Mouse (Mus musculus): ENCODE results near the gene Slc51b. TPM values are rescaled to one million over a fixed set of nuclear protein-coding genes. Genes with fewer than 3 reads are reported as not detected.

Slc51b gene
- polyA plus RNA-seq, 1 experiment from 2014 or later, result not detected

DNA sequence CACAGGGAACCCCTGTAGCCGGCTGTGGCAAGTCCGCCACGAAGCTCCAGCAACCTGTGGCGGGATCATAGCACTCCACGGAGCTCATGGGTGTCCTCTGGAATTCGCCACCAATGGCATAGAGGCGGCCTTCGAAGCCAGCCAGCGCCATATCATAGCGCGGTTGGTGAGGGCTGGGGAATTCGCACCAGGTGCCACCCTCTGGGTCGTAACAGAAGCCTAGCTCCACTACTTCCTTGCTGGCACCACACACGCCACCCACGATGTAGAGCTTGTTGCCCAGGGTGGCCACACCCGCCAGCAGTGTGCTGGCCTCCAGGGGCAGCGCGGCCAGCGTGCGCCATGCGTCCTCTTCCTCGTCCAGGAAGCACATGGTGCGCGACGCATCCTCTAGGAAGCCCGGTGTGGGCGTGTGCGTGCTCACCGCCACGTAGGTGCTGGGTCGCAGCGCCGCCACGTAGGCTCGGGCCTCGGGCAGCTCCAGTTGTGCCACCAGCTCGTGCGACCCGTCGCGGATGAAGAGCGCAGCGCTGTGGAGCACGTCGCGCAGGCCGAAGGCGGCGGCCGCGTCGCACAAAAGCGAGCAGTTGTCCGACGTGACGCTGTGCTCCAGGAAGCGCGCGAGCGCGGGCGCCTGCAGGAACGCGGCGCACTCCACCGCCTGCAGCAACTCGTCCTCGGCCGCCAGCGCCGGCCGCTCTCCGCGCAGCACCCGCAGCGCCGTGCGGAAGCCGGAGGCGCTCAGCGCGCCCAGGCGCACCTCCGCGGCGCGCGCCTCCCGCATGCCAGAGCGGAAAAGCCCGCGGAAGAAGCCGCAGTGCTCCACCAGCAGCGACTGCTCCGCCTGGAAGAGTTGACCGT lies 31.8 kb downstream of the Slc51b start:
- H3K9me3 ChIP-seq (replicated peaks), result no peaks in the 10 kb centered on the region
- peaks cover 7% of the 10 kb centered on the region; the same call in 1 of the 2 replicates for H3K4me1 ChIP-seq (replicated peaks)
- peak overlapping the region; percentile 41 for H3K4me3 ChIP-seq (replicated peaks)
- no peaks in the 10 kb centered on the region for H3K36me3 ChIP-seq
- H3K27ac ChIP-seq, result no peak overlapping the region
- no peak overlapping the region for H3K9ac ChIP-seq
- ATAC-seq (ENCODE audit: low read depth) (no peak), DNase-seq (no peak)
- H3K4me2 ChIP-seq, result peak overlapping the region; percentile 54
- 13% methylated on average over 96 of the region's 96 CpGs for WGBS (ENCODE audit: insufficient replicate concordance)
- H3K27me3 ChIP-seq, result peaks cover 50% of the 10 kb centered on the region

- Histone ChIP-seq H3K4me2 (no peak overlapping the region), H3K27ac (no peak overlapping the region), H3K4me3 (replicated peaks) (no peak overlapping the region), H3K4me1 (replicated peaks) (peaks cover 7% of the 10 kb centered on the region; the same call in 1 of the 2 replicates), H3K9ac (no peak overlapping the region), H3K9me3 (replicated peaks) (no peaks in the 10 kb centered on the region), H3K36me3 (no peaks in the 10 kb centered on the region), H3K27me3 (peaks cover 36% of the 10 kb centered on the region)
- DNase-seq (no peak), ATAC-seq (ENCODE audit: low read depth) (no peak)
- 28% methylated on average over 8 of the region's 8 CpGs for WGBS (ENCODE audit: insufficient replicate concordance)
Observed at GRCm38 (mm10) chr9:65386373-65387140, 36.2 kb downstream of the Slc51b start.

DNA sequence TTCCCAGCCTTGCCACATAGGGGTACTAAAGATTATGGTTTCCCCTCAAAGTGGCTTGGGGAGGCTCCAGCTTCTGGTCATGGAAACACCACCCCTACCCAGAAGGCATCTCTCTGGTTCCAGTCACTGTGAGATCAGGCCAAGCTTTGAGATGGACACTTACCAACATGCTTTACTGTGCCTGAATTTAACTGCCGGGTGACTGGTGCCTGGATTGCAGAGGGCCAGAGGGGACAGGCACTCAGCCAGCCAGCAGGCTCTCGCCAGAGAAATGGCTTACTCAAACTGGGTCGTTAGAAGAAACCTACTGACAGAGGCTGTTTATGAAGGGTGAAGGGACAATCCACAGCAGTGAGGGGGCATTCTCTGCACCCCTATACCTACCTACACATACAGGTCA lies 38.5 kb downstream of the Slc51b start:
- H3K36me3 ChIP-seq, result no peaks in the 10 kb centered on the region
- no peak overlapping the region for H3K9ac ChIP-seq
- ATAC-seq (ENCODE audit: low read depth) (no peak), DNase-seq (no peak)
- no peak overlapping the region for H3K4me2 ChIP-seq
- no peak overlapping the region for H3K27ac ChIP-seq
- no peaks in the 10 kb centered on the region for H3K4me1 ChIP-seq (replicated peaks)
- peaks cover 13% of the 10 kb centered on the region for H3K27me3 ChIP-seq
- 30% methylated on average over 3 of the region's 3 CpGs for WGBS (ENCODE audit: insufficient replicate concordance)
- H3K9me3 ChIP-seq (replicated peaks), result no peaks in the 10 kb centered on the region
- H3K4me3 ChIP-seq (replicated peaks), result no peak overlapping the region

DNA sequence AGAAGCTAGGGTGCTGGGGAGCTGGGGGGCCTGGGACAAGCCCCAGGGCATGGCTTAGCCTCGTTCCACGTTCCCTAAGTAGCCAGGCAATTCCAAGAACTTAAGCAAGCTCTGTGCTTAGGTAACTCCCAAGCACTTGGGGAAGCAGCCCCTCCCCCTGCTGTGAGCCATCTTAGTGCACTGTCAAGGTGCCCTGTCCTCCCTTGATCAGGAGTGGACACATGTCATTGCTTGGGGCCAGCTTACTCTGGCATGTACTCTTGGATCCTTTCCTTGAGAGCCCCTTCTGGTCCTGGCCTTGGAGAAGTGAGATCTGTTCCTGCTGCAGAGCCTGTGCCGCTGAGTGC lies 40.0 kb downstream of the Slc51b start:
- WGBS (ENCODE audit: insufficient replicate concordance), result 56% methylated on average over 3 of the region's 3 CpGs
- Histone ChIP-seq H3K4me1 (replicated peaks) (no peaks in the 10 kb centered on the region), H3K4me3 (replicated peaks) (no peak overlapping the region), H3K4me2 (no peak overlapping the region), H3K9me3 (replicated peaks) (no peaks in the 10 kb centered on the region), H3K27ac (no peak overlapping the region), H3K9ac (no peak overlapping the region), H3K36me3 (no peaks in the 10 kb centered on the region), H3K27me3 (0 out of 2 replicates have a peak, but pooled peaks cover 3% of the 10 kb centered on the region)
- no peak for ATAC-seq (ENCODE audit: low read depth)
- DNase-seq, result no peak

DNA sequence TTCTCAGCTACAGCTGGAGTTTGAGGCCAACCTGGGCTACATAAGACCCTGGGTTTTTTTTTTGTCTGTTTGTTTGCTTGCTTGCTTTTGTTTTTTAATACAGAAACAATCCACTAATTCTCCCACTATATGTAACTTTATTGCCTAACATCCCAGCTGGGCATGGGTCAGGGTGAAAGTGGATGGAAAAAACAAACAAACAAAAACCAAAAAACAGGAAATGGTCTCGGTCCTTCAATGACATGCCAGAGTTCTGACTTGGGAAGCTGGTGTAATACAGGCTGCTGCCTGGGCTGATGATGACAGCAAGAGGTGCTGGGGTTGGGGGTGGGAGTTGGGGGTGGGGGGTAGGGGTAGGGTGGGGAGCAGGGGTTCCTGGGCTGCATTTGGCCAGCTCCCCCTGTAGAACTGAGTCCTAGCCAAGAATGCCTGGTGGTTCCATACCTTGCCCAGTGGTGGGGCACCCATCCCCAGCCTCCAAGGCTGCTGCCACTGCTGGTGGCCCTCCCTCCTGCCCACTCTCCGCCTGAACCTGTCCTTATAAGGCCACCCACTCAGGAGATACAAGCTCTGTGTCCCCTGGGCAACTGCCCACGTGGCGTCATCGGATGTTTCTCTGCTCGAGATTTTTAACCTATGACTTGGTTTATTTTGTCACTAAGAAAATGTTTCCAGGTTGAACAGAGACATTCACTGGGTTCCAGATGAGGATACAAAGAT lies 40.6 kb downstream of the Slc51b start:
- H3K4me1 ChIP-seq (replicated peaks), result no peaks in the 10 kb centered on the region
- no peaks in the 10 kb centered on the region for H3K36me3 ChIP-seq
- no peak overlapping the region for H3K4me2 ChIP-seq
- no peak overlapping the region for H3K9ac ChIP-seq
- H3K9me3 ChIP-seq (replicated peaks), result no peaks in the 10 kb centered on the region
- H3K4me3 ChIP-seq (replicated peaks), result no peak overlapping the region
- WGBS (ENCODE audit: insufficient replicate concordance), result 48% methylated on average over 6 of the region's 6 CpGs
- H3K27ac ChIP-seq, result no peak overlapping the region
- H3K27me3 ChIP-seq, result no peaks in the 10 kb centered on the region
- no peak for ATAC-seq (ENCODE audit: low read depth)
- DNase-seq, result no peak

- Histone ChIP-seq H3K4me1 (replicated peaks) (no peaks in the 10 kb centered on the region), H3K4me2 (no peak overlapping the region), H3K4me3 (replicated peaks) (no peak overlapping the region), H3K27ac (no peak overlapping the region), H3K9me3 (replicated peaks) (no peaks in the 10 kb centered on the region), H3K36me3 (no peaks in the 10 kb centered on the region), H3K9ac (no peak overlapping the region), H3K27me3 (no peaks in the 10 kb centered on the region)
- 56% methylated on average over 4 of the region's 4 CpGs for WGBS (ENCODE audit: insufficient replicate concordance)
- DNase-seq (no peak), ATAC-seq (ENCODE audit: low read depth) (no peak)
Observed at GRCm38 (mm10) chr9:65381017-65381590, 41.7 kb downstream of the Slc51b start.

GRCm38 (mm10) chr9:65375163-65375934 lies 47.4 kb downstream of the Slc51b start:
- DNase-seq (no peak), ATAC-seq (ENCODE audit: low read depth) (no peak)
- Histone ChIP-seq H3K4me2 (no peak overlapping the region), H3K27ac (no peak overlapping the region), H3K9me3 (replicated peaks) (no peaks in the 10 kb centered on the region), H3K4me1 (replicated peaks) (no peaks in the 10 kb centered on the region), H3K27me3 (no peaks in the 10 kb centered on the region), H3K36me3 (no peaks in the 10 kb centered on the region), H3K9ac (no peak overlapping the region), H3K4me3 (replicated peaks) (no peak overlapping the region)
- 76% methylated on average over 9 of the region's 9 CpGs for WGBS (ENCODE audit: insufficient replicate concordance)

- DNase-seq (no peak), ATAC-seq (ENCODE audit: low read depth) (no peak)
- no peak overlapping the region for H3K27ac ChIP-seq
- H3K4me1 ChIP-seq (replicated peaks), result no peaks in the 10 kb centered on the region
- no peaks in the 10 kb centered on the region for H3K36me3 ChIP-seq
- H3K9me3 ChIP-seq (replicated peaks), result no peaks in the 10 kb centered on the region
- WGBS (ENCODE audit: insufficient replicate concordance), result 66% methylated on average over 5 of the region's 5 CpGs
- no peak overlapping the region for H3K4me2 ChIP-seq
- no peak overlapping the region for H3K4me3 ChIP-seq (replicated peaks)
- no peaks in the 10 kb centered on the region for H3K27me3 ChIP-seq
- no peak overlapping the region for H3K9ac ChIP-seq
Observed at GRCm38 (mm10) chr9:65374468-65375162, 48.1 kb downstream of the Slc51b start.

DNA sequence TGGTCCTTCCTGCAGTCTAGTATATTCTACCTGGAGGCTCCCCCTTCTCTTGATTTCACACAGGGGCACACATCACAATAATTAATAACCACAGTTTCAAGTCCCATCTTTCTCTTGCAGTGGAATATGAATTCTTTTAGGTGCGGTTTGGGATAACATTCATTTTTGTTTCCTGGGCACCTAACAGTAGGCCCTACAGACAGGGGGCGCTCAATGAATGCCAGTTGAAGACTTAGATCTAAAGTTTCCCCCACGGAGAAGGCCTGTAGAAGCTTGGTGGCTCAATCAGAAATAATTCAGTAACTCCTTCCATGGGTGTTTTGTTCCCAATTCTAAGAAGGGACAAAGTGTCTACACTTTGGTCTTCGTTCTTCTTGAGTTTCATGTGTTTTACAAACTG lies 50.3 kb downstream of the Slc51b start:
- no peak overlapping the region for H3K4me3 ChIP-seq (replicated peaks)
- no peak overlapping the region for H3K4me2 ChIP-seq
- ATAC-seq (ENCODE audit: low read depth) (no peak), DNase-seq (no peak)
- no peak overlapping the region for H3K9ac ChIP-seq
- H3K27ac ChIP-seq, result no peak overlapping the region
- H3K36me3 ChIP-seq, result no peaks in the 10 kb centered on the region
- H3K27me3 ChIP-seq, result no peaks in the 10 kb centered on the region
- no peaks in the 10 kb centered on the region for H3K9me3 ChIP-seq (replicated peaks)
- WGBS (ENCODE audit: insufficient replicate concordance), result 52% methylated on average over 4 of the region's 4 CpGs
- H3K4me1 ChIP-seq (replicated peaks), result no peaks in the 10 kb centered on the region

DNA sequence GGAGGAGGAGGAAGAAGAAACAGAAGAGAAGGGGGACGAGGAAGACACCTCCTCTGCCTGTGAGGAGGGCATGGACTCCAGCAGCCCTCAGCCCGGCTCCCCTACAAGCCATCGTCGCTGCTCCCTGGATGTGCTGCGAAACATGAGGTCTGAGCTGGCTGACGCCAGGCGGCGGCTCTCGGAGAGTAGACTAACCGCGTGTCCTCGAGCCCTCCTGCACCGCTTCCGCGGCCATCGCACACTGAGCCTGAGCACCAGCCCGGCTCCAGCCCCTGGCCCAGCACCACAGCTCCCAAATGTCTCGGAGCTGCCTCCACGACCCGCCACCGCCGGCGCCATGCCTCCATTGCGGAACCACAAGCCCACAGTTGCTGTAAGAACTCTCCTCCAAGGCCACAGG lies 51.0 kb downstream of the Slc51b start:
- no peak overlapping the region for H3K9ac ChIP-seq
- H3K36me3 ChIP-seq, result no peaks in the 10 kb centered on the region
- ATAC-seq (ENCODE audit: low read depth) (no peak), DNase-seq (no peak)
- H3K4me3 ChIP-seq (replicated peaks), result no peak overlapping the region
- no peaks in the 10 kb centered on the region for H3K9me3 ChIP-seq (replicated peaks)
- H3K4me2 ChIP-seq, result no peak overlapping the region
- no peaks in the 10 kb centered on the region for H3K4me1 ChIP-seq (replicated peaks)
- WGBS (ENCODE audit: insufficient replicate concordance), result 84% methylated on average over 24 of the region's 24 CpGs
- H3K27me3 ChIP-seq, result no peaks in the 10 kb centered on the region
- H3K27ac ChIP-seq, result no peak overlapping the region

Data from liver, embryonic 13.5 days (tissue).